Mouse (Mus musculus) large intestine, adult 2 months (tissue): ENCODE data around the gene Col19a1. TPM values are rescaled to one million over a fixed set of nuclear protein-coding genes. Genes with fewer than 3 reads are reported as not detected.
"Not testable (repeated sequence)": the region's sequence is repeated elsewhere in the genome, so short reads cannot be mapped to it uniquely, and the experiment has no call there.

ENCODE experiments used
- DNase-seq: peaks from one replicate; pipeline ENCODE4 v3.0.0-alpha.2; 2012; ENCODE audit warnings: low read depth, low spot score
- WGBS: fragments of 180-500 bp; shearing (Covaris S2); methylation state at CpG from one replicate; pipeline ENCODE4 v1.1.7; 2018; 5-methylcytosine and 5-hydroxymethylcytosine counted together
- polyA plus RNA-seq: library from polyadenylated mRNA; depleted of rRNA; stranded (reverse); fragments of >200 nt; gene quantifications from 2 replicates; pipeline ENCODE4 v1.2.3, GENCODE M21; 2012; rRNA removed

Col19a1 gene
- polyA plus RNA-seq, result not detected in 2 replicates

DNA sequence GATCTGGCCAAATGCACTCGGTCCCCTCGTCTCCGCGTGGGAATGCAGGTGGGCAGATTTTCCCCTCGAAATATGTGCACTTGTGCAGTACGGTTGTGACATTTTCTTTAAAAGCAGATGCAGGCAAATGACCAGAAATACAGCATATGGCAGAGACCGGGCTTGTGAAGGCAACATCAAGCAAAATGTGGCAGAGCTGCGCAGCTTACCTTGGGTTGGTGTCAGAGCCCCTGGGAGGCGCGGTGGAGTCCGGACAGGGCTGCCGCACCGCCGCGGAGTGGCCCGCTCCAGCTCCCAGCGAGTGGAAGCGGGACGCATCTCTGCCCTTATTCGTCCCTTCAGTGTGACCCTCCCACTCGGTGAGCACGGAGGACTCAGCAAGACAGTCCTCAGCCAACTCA, at the start of gene Col19a1:
Gene Col19a1, minus strand, starts transcription at position 332 of the 401 bp plus-strand sequence.
- WGBS, result 4% methylated on average over 22 of the region's 22 CpGs
- DNase-seq, result no peak

GRCm38 (mm10) chr1:24633553-24634132, 46.4 kb upstream of the Col19a1 start:
- DNase-seq, result no peak
- 34% methylated on average over 14 of the region's 14 CpGs for WGBS

DNA sequence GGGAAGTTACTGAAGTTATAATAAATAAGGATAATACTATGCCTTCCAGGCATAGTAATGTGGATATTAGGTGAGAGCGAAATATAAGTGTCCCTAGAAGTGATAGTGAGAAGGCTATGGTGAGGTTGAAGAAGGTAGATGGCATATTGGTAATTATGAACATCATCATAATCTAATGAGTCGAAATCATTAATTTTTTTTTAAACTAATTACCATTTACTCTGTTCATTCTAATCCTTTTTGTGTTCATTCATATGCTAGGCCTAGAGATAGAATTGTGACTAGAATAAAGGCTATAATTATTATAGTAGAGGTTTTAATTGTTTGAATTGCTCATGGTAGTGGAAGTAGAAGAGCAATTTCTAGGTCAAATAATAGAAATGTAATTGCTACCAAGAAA, 25.3 kb upstream of the Col19a1 start:
- under 1% methylated on average over 1 of the region's 2 CpGs for WGBS
- not testable (repeated sequence) for DNase-seq

DNA sequence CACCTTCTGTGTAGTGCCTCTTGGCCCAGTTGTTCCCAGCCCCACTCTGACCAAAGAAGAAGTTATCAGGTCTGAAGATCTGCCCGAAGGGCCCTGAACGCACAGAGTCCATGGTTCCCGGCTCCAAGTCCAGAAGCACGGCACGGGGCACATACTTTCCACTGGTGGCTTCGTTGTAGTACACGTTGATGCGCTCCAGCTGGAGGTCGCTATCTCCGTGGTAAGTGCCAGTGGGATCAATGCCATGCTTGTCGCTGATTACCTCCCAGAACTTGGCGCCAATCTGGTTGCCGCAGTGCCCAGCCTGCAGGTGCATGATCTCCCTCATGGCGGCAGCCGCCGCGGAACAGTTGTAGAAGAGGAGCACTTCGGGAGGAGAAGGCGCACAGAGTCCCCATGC, 7.8 kb upstream of the Col19a1 start:
- no peak for DNase-seq
- WGBS, result 95% methylated on average over 19 of the region's 19 CpGs

GRCm38 (mm10) chr1:24586370-24587140, 717 bp downstream of the Col19a1 start:
- 2% methylated on average over 69 of the region's 72 CpGs for WGBS

GRCm38 (mm10) chr1:24572602-24573001, 14.7 kb downstream of the Col19a1 start:
- DNase-seq, result no peak

More at GRCm38 (mm10) chr1:24586370-24587140, 717 bp downstream of the Col19a1 start:
- no peak for DNase-seq

DNA sequence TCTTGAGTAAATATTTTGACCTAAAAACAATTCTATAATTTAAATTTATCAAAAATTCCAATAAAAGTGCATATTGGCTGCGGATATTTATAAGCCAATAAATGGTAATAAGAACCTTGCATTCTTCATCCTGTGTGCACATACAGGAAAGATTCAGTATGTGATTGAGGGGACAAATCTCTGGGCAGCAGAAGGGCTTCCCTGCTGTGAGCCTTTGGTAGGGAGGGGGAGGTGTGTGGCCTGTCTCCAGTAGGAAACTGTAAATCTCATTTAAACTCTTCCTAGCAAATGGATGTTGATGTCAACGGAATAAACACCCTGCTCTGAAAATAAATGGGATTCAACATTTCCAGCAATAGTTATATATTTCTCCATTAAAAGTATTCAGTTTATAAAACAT, 23.2 kb downstream of the Col19a1 start:
- DNase-seq, result no peak
- WGBS, result 49% methylated on average over 2 of the region's 2 CpGs

More at GRCm38 (mm10) chr1:24572602-24573001, 14.7 kb downstream of the Col19a1 start:
- WGBS, result 71% methylated on average over 8 of the region's 8 CpGs

GRCm38 (mm10) chr1:24558005-24558404, 29.3 kb downstream of the Col19a1 start:
- DNase-seq, result no peak
- WGBS, result 51% methylated on average over 10 of the region's 10 CpGs

DNA sequence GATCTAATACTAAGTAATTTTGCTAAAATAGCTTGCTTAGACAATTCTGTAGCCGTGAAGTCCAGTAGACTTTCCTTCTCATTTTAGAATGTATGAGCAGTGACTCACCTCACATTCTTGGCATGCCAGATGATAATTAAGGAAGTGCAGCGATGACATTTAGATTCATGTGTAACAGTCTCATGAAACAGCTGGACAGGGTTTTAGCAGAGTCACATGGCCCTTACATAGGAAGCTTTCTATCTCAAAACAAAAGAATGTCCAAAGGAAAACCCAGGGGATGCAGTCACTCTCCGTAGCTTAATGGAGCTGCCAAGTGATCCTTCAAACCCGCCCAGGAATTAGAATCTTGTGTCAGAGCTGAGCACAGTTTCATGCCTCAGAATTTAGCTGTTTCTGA, 33.8 kb downstream of the Col19a1 start:
- DNase-seq, result no peak
- 32% methylated on average over 4 of the region's 4 CpGs for WGBS

DNA sequence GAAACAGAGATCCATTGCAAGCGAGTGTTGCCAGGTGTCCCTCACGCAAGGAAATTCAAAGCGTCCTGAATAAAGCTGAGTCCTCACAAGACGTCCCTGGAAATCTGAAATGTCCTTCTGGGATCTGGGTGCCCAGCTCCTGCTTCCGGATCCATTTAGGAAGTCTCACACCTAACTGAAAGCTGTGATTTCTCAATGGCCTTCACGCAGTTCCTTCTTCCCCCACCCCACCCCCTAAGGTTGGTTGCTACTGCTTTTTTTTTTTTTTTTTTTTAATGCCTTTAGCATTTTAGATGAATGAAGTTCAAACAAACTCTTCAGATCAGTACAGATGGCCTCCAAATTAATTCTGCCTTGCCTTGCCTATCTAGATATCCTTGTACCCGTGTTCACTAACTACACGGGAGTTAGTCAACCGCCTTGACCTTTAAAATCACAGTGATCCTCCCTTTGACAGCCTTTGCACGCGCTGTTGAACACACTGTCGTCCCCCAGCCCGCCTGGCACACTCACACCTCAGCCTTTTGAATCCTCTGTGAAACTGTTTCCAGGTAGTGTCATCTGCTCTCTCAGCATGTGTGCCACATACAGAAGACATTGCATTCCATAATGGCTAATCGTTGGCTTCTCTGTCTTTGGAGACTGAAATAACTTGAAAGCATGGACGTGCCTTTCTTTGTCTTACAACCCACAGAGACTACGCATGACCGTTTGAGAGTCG, 36.6 kb downstream of the Col19a1 start:
- WGBS, result 74% methylated on average over 18 of the region's 18 CpGs
- no peak for DNase-seq

- DNase-seq, result no peak
- 55% methylated on average over 10 of the region's 10 CpGs for WGBS
These were observed 37.2 kb downstream of the Col19a1 start for GRCm38 (mm10) chr1:24550031-24550430.

- WGBS, result 76% methylated on average over 8 of the region's 8 CpGs
- no peak for DNase-seq
These were observed 38.2 kb downstream of the Col19a1 start for GRCm38 (mm10) chr1:24549050-24549449.

- 49% methylated on average over 1 of the region's 1 CpGs for WGBS
- DNase-seq, result no peak
These were observed 39.7 kb downstream of the Col19a1 start for GRCm38 (mm10) chr1:24547574-24547973.

- whole genome bisulfite sequencing, result 45% methylated on average over 1 of the region's 1 CpGs
- DNase-seq, result no peak
These were observed 47.4 kb downstream of the Col19a1 start for GRCm38 (mm10) chr1:24539852-24540251.

DNA sequence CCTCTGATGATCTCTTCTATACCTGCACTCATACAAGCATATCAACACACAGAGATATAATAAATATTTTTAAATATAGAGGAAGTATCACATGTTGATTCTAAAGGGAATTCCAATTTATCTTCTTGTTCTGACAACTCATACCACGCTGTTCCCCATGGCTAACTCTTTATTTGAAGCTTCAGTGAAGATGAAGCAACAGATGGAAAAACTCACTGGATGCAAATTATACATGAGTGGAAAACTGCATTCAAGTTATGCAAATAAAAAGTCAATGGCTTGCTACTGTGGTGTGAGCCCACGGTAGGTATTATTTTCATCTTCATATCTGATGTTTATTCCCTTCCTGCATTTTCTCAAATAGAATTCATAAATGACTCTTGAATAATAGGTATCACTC, 60.1 kb downstream of the Col19a1 start:
- 82% methylated on average over 2 of the region's 2 CpGs for WGBS
- no peak for DNase-seq

DNA sequence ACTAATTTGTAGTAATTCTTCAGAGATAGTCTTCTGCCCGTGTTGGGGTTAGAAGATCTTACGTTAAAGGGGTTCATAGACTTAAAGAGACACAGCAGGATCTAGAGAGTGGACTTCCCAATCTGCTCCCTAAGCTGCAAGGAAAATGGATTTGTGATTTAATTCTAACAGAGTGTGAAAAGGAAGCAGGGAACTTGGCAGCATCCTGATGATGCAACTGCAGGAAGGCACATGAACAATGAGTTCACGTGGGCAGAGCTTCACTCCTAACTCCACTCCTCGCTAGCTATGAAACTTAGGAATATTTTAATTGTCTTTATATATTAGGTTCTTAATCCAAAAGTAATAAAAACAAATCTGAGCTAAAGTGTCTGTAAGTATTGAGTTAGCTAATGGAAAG, 69.8 kb downstream of the Col19a1 start:
- WGBS, result 65% methylated on average over 4 of the region's 4 CpGs
- DNase-seq, result no peak

DNA sequence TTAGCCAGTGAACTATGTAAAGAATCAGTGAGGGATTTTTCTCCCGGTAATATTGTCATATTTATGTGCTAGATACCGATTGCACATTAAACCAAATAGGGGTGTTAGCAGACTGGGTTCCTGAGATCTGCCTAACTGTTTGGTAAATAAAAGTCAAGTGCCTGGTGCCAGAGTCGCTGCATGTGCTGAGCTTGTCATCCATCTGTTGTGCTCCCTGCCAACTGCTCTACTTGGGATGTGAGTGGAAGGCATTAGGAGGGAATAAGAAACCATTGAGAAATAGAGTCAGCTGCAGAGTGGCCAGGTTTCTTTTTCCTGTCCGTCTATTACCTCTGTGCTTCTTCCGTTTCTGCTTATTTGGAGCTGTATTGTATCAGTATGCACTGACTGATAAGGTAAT, 71.9 kb downstream of the Col19a1 start:
- no peak for DNase-seq
- 81% methylated on average over 5 of the region's 5 CpGs for WGBS

GRCm38 (mm10) chr1:24511536-24511935, 75.7 kb downstream of the Col19a1 start:
- no peak for DNase-seq
- 65% methylated on average over 6 of the region's 6 CpGs for WGBS

GRCm38 (mm10) chr1:24495400-24495799, 91.9 kb downstream of the Col19a1 start:
- 87% methylated on average over 4 of the region's 4 CpGs for WGBS
- DNase-seq, result no peak

GRCm38 (mm10) chr1:24484161-24484560, 103.1 kb downstream of the Col19a1 start:
- WGBS, result 32% methylated on average over 5 of the region's 5 CpGs
- peak; percentile 11 for DNase-seq
